ENCODE assay signal across 9 mouse cellular contexts in genomic region chr11:88197153-88197576, GRCm38 (mm10). TPM values are rescaled to one million over a fixed set of nuclear protein-coding genes. Genes with fewer than 3 reads are reported as not detected.
DNase-seq lines count a peak whose midpoint lies in the region; ATAC-seq and TF ChIP-seq lines count a peak whose summit lies in the region.
"Had no signal": no experiment of that assay in that cellular context is flagged by ENCODE, and none has a peak within 500 bp of the region (broad histone marks: within the 10 kb centered on the region; RNA-seq: fewer than 3 reads in every experiment).

No protein-coding gene starts in this region.

- ATAC-seq in liver, embryonic 12.5 days: no peak
- 0 out of 2 replicates have a peak, but pooled peaks have one; percentile 53 for ATAC-seq in midbrain, embryonic 14.5 days (ENCODE audit: low FRiP score, low TSS enrichment)
- no peak for ATAC-seq in activated CD4-positive, CD25-positive, alpha-beta regulatory T cell, adult 4 months

- intact Hi-C loops in left cerebral cortex, adult 2 months (cut with DNase I): loop anchor here (2.0 kb wide), 2 partner anchors 138 to 222 kb away; no protein-coding TSS in a partner anchor

- H3K27ac ChIP-seq in liver, embryonic 12.5 days: no peak overlapping the region
- H3K27ac ChIP-seq in left cerebral cortex, adult 2 months: no peak overlapping the region
- no peak overlapping the region for H3K27ac ChIP-seq in midbrain, embryonic 14.5 days (replicated peaks; ENCODE audit: low read depth, low read length)
- H3K27ac ChIP-seq: macrophage had no signal

- H3K27me3 ChIP-seq in liver, embryonic 12.5 days (replicated peaks): peaks cover 86% of the 10 kb centered on the region
- peaks cover 23% of the 10 kb centered on the region for H3K27me3 ChIP-seq in midbrain, embryonic 14.5 days (ENCODE audit: control insufficient read depth, insufficient read depth, low read length)

- WGBS in liver, embryonic 12.5 days (ENCODE audit: insufficient replicate concordance): 7% methylated on average over 2 of the region's 2 CpGs
- WGBS in midbrain, embryonic 14.5 days: 6% methylated on average over 2 of the region's 2 CpGs

- no peak overlapping the region for H3K9ac ChIP-seq in liver, embryonic 12.5 days
- H3K9ac ChIP-seq in midbrain, embryonic 14.5 days (replicated peaks; ENCODE audit: low read length): no peak overlapping the region

- H3K4me2 ChIP-seq in liver, embryonic 12.5 days: no peak overlapping the region
- H3K4me2 ChIP-seq in midbrain, embryonic 14.5 days (ENCODE audit: low read length): no peak overlapping the region

- DNase-seq in liver (peak; percentile 44), ES-CJ7 (ENCODE audit: low read depth, low spot score) (peak; percentile 76)
- peak; percentile 22 for DNase-seq in c-Kit-positive CD71-positive TER-119-positive erythroid progenitor cells, embryonic 14.5 days (ENCODE audit: low spot score)
- DNase-seq in forelimb bud, embryonic 11.5 days (ENCODE audit: low read depth, low spot score): peak; percentile 59
- no peak for DNase-seq in left cerebral cortex, adult 2 months (ENCODE audit: extremely low spot score in 1 of 2, low spot score in 2 of 2)
- DNase-seq in midbrain, embryonic 14.5 days: peak; percentile 89

- H3K36me3 ChIP-seq in liver, embryonic 12.5 days: no peaks in the 10 kb centered on the region
- no peaks in the 10 kb centered on the region for H3K36me3 ChIP-seq in midbrain, embryonic 14.5 days (ENCODE audit: control insufficient read depth, insufficient read depth, low read length)

- no peak overlapping the region for H3K4me3 ChIP-seq in liver, embryonic 12.5 days
- no peak overlapping the region for H3K4me3 ChIP-seq in left cerebral cortex, adult 2 months
- H3K4me3 ChIP-seq in midbrain, embryonic 14.5 days (replicated peaks; ENCODE audit: low read depth, low read length): no peak overlapping the region

- peak; percentile 43 for TF ChIP-seq CTCF in left cerebral cortex, adult 2 months (IDR thresholded peaks at IDR 0.05)

- H3K9me3 ChIP-seq in liver, embryonic 12.5 days (replicated peaks): no peaks in the 10 kb centered on the region
- H3K9me3 ChIP-seq in midbrain, embryonic 14.5 days (ENCODE audit: control insufficient read depth, low read length): no peaks in the 10 kb centered on the region

- H3K4me1 ChIP-seq in liver, embryonic 12.5 days: peaks cover 21% of the 10 kb centered on the region
- H3K4me1 ChIP-seq in midbrain, embryonic 14.5 days (ENCODE audit: control insufficient read depth, insufficient read depth, low read length): peaks cover 7% of the 10 kb centered on the region

RNA-seq across cellular contexts. Expression of gene Mrps23, which starts 7.0 kb away (rescaled TPM):
- polyA plus RNA-seq in liver, embryonic 12.5 days (2016; fragmentation: Nextera tagmentation; extraction: Ambion mirVana): 47.0 and 47.6 TPM in 2 replicates
- 10 to 100 TPM; 66.4 to 71.1 TPM for total RNA-seq in left cerebral cortex, adult 2 months (2021)
- polyA plus RNA-seq in midbrain, embryonic 14.5 days (2014; fragmentation: Nextera tagmentation; extraction: Ambion mirVana): 67.9 and 70.0 TPM in 2 replicates
- 10 to 100 TPM; 96.8 to 98.7 TPM for polyA plus RNA-seq in activated CD4-positive, CD25-positive, alpha-beta regulatory T cell, adult 4 months (2017; shearing (Covaris generic))

Comparison
In these comparisons a context has a peak if more than half of its experiments do, and no peak if none do; other contexts are left out.
1. DNase-seq: peak in liver (single experiment), ES-CJ7 (single experiment), c-Kit-positive CD71-positive TER-119-positive erythroid progenitor cells, embryonic 14.5 days (single experiment), forelimb bud, embryonic 11.5 days (single experiment) and midbrain, embryonic 14.5 days (single experiment); none in left cerebral cortex, adult 2 months (0 of 2).